Mouse (Mus musculus) liver, embryonic 14.5 days (tissue): ENCODE measurements around the gene Olfr532. TPM values are rescaled to one million over a fixed set of nuclear protein-coding genes. Genes with fewer than 3 reads are reported as not detected.
"Not testable (repeated sequence)": the region's sequence is repeated elsewhere in the genome, so short reads cannot be mapped to it uniquely, and the experiment has no call there.

Source experiments
- ATAC-seq: fragments of 200-750 bp; cut with Nextera tagmentation; 2 replicates; pipeline ENCODE4 v1.8.0; 2017; ENCODE audit warnings: moderate number of reproducible peaks, mild to moderate bottlenecking, moderate library complexity; ENCODE audit not compliant: insufficient read depth
- DNase-seq, 3 experiments: peaks; one replicate each; pipeline ENCODE4 v3.0.0-alpha.2; 2012 to 2013; ENCODE audit warnings: low read depth in 3 of 3, low spot score in 3 of 3
- H3K27ac ChIP-seq: fragments of 300-500 bp; sonication (generic); 2 replicates; pipeline ENCODE4 v1.5.1; 2014; ENCODE audit warnings: moderate library complexity, mild to moderate bottlenecking, control low read depth, inconsistent platforms
- H3K27me3 ChIP-seq: fragments of 300-500 bp; sonication (generic); 2 replicates; pipeline ENCODE4 v1.6.1; 2014; ENCODE audit warnings: mild to moderate bottlenecking, low read length, moderate library complexity; ENCODE audit not compliant: control insufficient read depth, insufficient read depth
- H3K36me3 ChIP-seq: fragments of 300-500 bp; sonication (generic); replicated peaks from 2 replicates; pipeline ENCODE4 v1.6.1; 2014; ENCODE audit warnings: low read depth; ENCODE audit not compliant: control insufficient read depth, insufficient read depth
- H3K4me1 ChIP-seq, 2 experiments: fragments of 200-500 bp in 1 of 2; fragments of 300-500 bp in 1 of 2; sonication (generic) in 1 of 2; replicated peaks; 2 replicates each; pipeline ENCODE4 v1.6.1; 2012 to 2014; ENCODE audit warnings: antibody characterized with exemption in 1 of 2, inconsistent platforms in 1 of 2, low read length in 1 of 2; ENCODE audit not compliant: control insufficient read depth in 2 of 2, insufficient read depth in 2 of 2
- H3K4me2 ChIP-seq: fragments of 300-500 bp; sonication (generic); 2 replicates; pipeline ENCODE4 v1.6.1; 2014; ENCODE audit warnings: low read depth, mild to moderate bottlenecking, control low read depth, moderate library complexity
- H3K4me3 ChIP-seq, 2 experiments: fragments of 200-500 bp in 1 of 2; fragments of 300-500 bp in 1 of 2; sonication (generic) in 1 of 2; 2 replicates each; pipeline ENCODE4 v1.5.1; 2012 to 2014; ENCODE audit warnings: low read depth in 2 of 2, low read length in 2 of 2, mild to moderate bottlenecking in 2 of 2, control low read depth in 1 of 2, inconsistent platforms in 1 of 2, moderate library complexity in 1 of 2; ENCODE audit not compliant: insufficient read depth in 1 of 2
- H3K9ac ChIP-seq: fragments of 300-500 bp; sonication (generic); replicated peaks from 2 replicates; pipeline ENCODE4 v1.6.1; 2014; ENCODE audit warnings: mild to moderate bottlenecking, control low read depth, moderate library complexity
- H3K9me3 ChIP-seq: fragments of 300-500 bp; sonication (generic); 2 replicates; pipeline ENCODE4 v1.6.1; 2016; ENCODE audit warnings: low read length, mixed read lengths; ENCODE audit not compliant: control insufficient read depth
- CTCF ChIP-seq: IDR thresholded peaks from 2 replicates; pipeline ENCODE4 v1.5.1; 2016; ENCODE audit warnings: antibody characterized with exemption, low read depth, control low read depth
- EP300 ChIP-seq: IDR thresholded peaks from 2 replicates; pipeline ENCODE4 v1.6.1; 2016; ENCODE audit warnings: antibody characterized with exemption, low read depth
- WGBS: fragments of 180-500 bp; shearing (Covaris S2); extraction: QIAGEN DNeasy Blood & Tissue Kit; methylation state at CpG from one replicate; pipeline ENCODE4 v1.1.7; 2014; ENCODE audit not compliant: insufficient replicate concordance; 5-methylcytosine and 5-hydroxymethylcytosine counted together
- polyA plus RNA-seq, 2 experiments: library from polyadenylated mRNA; depleted of rRNA in 1 of 2; stranded (reverse) in 1 of 2; unstranded in 1 of 2; fragments of >200 nt; fragmentation: Nextera tagmentation in 1 of 2; extraction: Ambion mirVana in 1 of 2; gene quantifications; 2 replicates each; pipeline versions ENCODE4 v1.2.1 to v1.2.3; 2012 to 2014

The Olfr532 gene
- polyA plus RNA-seq (2012; rRNA removed), result not detected in 2 replicates
- not detected in 2 replicates for polyA plus RNA-seq (2014; fragmentation: Nextera tagmentation; extraction: Ambion mirVana)

GRCm38 (mm10) chr7:140421539-140421938 is at the start of gene Olfr532:
Gene Olfr532, minus strand, starts transcription at chr7:140421639.
- H3K27ac ChIP-seq, result no peak within 1 kb of the TSS
- H3K4me1 ChIP-seq, result no peaks in the 10 kb centered on the region
- no peaks in the 10 kb centered on the region for H3K36me3 ChIP-seq
- no peaks in the 10 kb centered on the region for H3K9me3 ChIP-seq
- H3K9ac ChIP-seq, result no peak within 1 kb of the TSS
- H3K4me3 ChIP-seq, result no peak within 1 kb of the TSS
- no peak for DNase-seq
- no peaks in the 10 kb centered on the region for H3K27me3 ChIP-seq
- H3K4me2 ChIP-seq, result no peak within 1 kb of the TSS
- ATAC-seq, result no peak
- no peak for TF ChIP-seq EP300
- no peak for TF ChIP-seq CTCF
- 67% methylated on average over 1 of the region's 1 CpGs for WGBS

GRCm38 (mm10) chr7:140463070-140463469 is 41.6 kb upstream of the Olfr532 start, which contains the start of gene Olfr533:
Gene Olfr533, plus strand, starts transcription at chr7:140463370.
- not testable (repeated sequence) for H3K9me3 ChIP-seq, H3K36me3 ChIP-seq, H3K4me1 ChIP-seq, H3K27me3 ChIP-seq, ATAC-seq, DNase-seq, H3K27ac ChIP-seq, H3K9ac ChIP-seq, H3K4me3 ChIP-seq, H3K4me2 ChIP-seq
- WGBS, result no CpG with 5 or more reads among the region's 1 CpGs

GRCm38 (mm10) chr7:140443141-140443540 is 21.7 kb upstream of the Olfr532 start:
- Histone ChIP-seq H3K4me3 (no peak overlapping the region), H3K27ac (no peak overlapping the region), H3K4me1 (no peaks in the 10 kb centered on the region), H3K9me3 (no peaks in the 10 kb centered on the region), H3K27me3 (no peaks in the 10 kb centered on the region), H3K4me2 (no peak overlapping the region), H3K36me3 (no peaks in the 10 kb centered on the region), H3K9ac (no peak overlapping the region)
- DNase-seq, result no peak
- no peak for TF ChIP-seq CTCF
- TF ChIP-seq EP300, result no peak
- ATAC-seq, result no peak
- 54% methylated on average over 1 of the region's 1 CpGs for WGBS

GRCm38 (mm10) chr7:140402818-140403217 is 18.6 kb downstream of the Olfr532 start, which contains the start of gene Olfr531:
Gene Olfr531, minus strand, starts transcription at chr7:140402918.
- Histone ChIP-seq H3K4me2 (no peak within 1 kb of the TSS), H3K27me3 (no peaks in the 10 kb centered on the region), H3K9me3 (no peaks in the 10 kb centered on the region), H3K4me1 (no peaks in the 10 kb centered on the region), H3K4me3 (no peak within 1 kb of the TSS), H3K27ac (no peak within 1 kb of the TSS), H3K36me3 (no peaks in the 10 kb centered on the region), H3K9ac (no peak within 1 kb of the TSS)
- no peak for TF ChIP-seq CTCF
- TF ChIP-seq EP300, result no peak
- ATAC-seq, result no peak
- WGBS, result 74% methylated on average over 1 of the region's 1 CpGs
- DNase-seq, result no peak

- Histone ChIP-seq H3K9ac (no peak overlapping the region), H3K9me3 (no peaks in the 10 kb centered on the region), H3K36me3 (no peaks in the 10 kb centered on the region), H3K27me3 (no peaks in the 10 kb centered on the region), H3K27ac (no peak overlapping the region), H3K4me1 (no peaks in the 10 kb centered on the region), H3K4me2 (no peak overlapping the region), H3K4me3 (no peak overlapping the region)
- WGBS, result 67% methylated on average over 2 of the region's 2 CpGs
- DNase-seq, result no peak
- TF ChIP-seq EP300 (no peak), CTCF (no peak)
- ATAC-seq, result no peak
Measured at GRCm38 (mm10) chr7:140376911-140377310, 44.5 kb downstream of the Olfr532 start.
